Mouse (Mus musculus) liver, postnatal 0 days (tissue): ENCODE results near the gene Kat2a.

Experiments
- CTCF ChIP-seq: sonication (generic); IDR thresholded peaks from 2 replicates; pipeline ENCODE4 v1.5.1; 2016; ENCODE audit warnings: antibody characterized with exemption, low read depth
- EP300 ChIP-seq: IDR thresholded peaks from 2 replicates; pipeline ENCODE4 v1.6.1; 2016; ENCODE audit warnings: antibody characterized with exemption, low read depth, mild to moderate bottlenecking

- TF ChIP-seq CTCF = no peak
- no peak for TF ChIP-seq EP300
Observed at GRCm38 (mm10) chr11:100677810-100678209, 34.5 kb downstream of the Kat2a start.
